Mouse (Mus musculus): ENCODE results near the gene Rexo5. TPM values are rescaled to one million over a fixed set of nuclear protein-coding genes. Genes with fewer than 3 reads are reported as not detected.

Gene Rexo5
- total RNA-seq, 2 experiments from 2014 or later: 1.6 to 1.7 TPM

GRCm38 (mm10) chr7:119875776-119876440, 82.1 kb downstream of the Rexo5 start:
- no peak for DNase-seq
- intact Hi-C loops (cut with DNase I): no loop called here

GRCm38 (mm10) chr7:119879171-119879570, 85.4 kb downstream of the Rexo5 start:
- no peak for DNase-seq
- intact Hi-C loops (cut with DNase I): no loop called here

GRCm38 (mm10) chr7:119880345-119880744, 86.5 kb downstream of the Rexo5 start:
- DNase-seq: no peak
- intact Hi-C loops (cut with DNase I): no loop called here

- intact Hi-C loops (cut with DNase I): no loop called here
- DNase-seq: no peak
Observed at GRCm38 (mm10) chr7:119881229-119881628, 87.4 kb downstream of the Rexo5 start.

GRCm38 (mm10) chr7:119887887-119888286, 94.1 kb downstream of the Rexo5 start:
- intact Hi-C loops (cut with DNase I): no loop called here

GRCm38 (mm10) chr7:119892198-119892597, 98.4 kb downstream of the Rexo5 start:
- DNase-seq: no peak
- intact Hi-C loops (cut with DNase I): loop anchor here (2.0 to 5.0 kb wide), 3 partner anchors 31 to 170 kb away; partner anchors contain the start of gene Thumpd1

More at GRCm38 (mm10) chr7:119887887-119888286, 94.1 kb downstream of the Rexo5 start:
- DNase-seq: no peak

GRCm38 (mm10) chr7:119892742-119893141, 98.9 kb downstream of the Rexo5 start:
- no peak for DNase-seq
- intact Hi-C loops (cut with DNase I): loop anchor here (2.0 to 5.0 kb wide), 3 partner anchors 32 to 170 kb away; partner anchors contain the start of gene Thumpd1

- intact Hi-C loops (cut with DNase I): loop anchor here (5.0 kb wide), 2 partner anchors 103 to 173 kb away; partner anchors contain the start of genes Eri2, Rexo5 and Thumpd1
- DNase-seq: no peak
Observed at GRCm38 (mm10) chr7:119894818-119895544, 101.2 kb downstream of the Rexo5 start.

- DNase-seq: peak; percentile 95 to 96
- intact Hi-C loops (cut with DNase I): loop anchor here (5.0 kb wide), 1 partner anchor 104 kb away; the partner anchor contains the start of genes Eri2 and Rexo5
Observed at GRCm38 (mm10) chr7:119895639-119896512, 102.1 kb downstream of the Rexo5 start, which contains the start of the genes Lyrm1 and Dcun1d3. TSS of gene Lyrm1 (plus strand) at chr7:119895861. TSS of gene Dcun1d3 (minus strand) at chr7:119896298.

GRCm38 (mm10) chr7:119897521-119898109, 103.8 kb downstream of the Rexo5 start:
- DNase-seq: no peak
- intact Hi-C loops (cut with DNase I): loop anchor here (5.0 kb wide), 1 partner anchor 105 kb away; the partner anchor contains the start of genes Eri2 and Rexo5

- intact Hi-C loops (cut with DNase I): loop anchor here (5.0 kb wide), 1 partner anchor 106 kb away; the partner anchor contains the start of genes Eri2 and Rexo5
- DNase-seq: no peak
Observed at GRCm38 (mm10) chr7:119898247-119898856, 104.5 kb downstream of the Rexo5 start.

Other genes with a start within 250 kb of the Rexo5 start
- not detected for gene Acsm2, start 239.7 kb upstream of the Rexo5 start, total RNA-seq (2021)
- gene Acsm1, start 187.0 kb upstream of the Rexo5 start, total RNA-seq (2021): not detected
- not detected for gene Acsm4, start 104.0 kb upstream of the Rexo5 start, total RNA-seq (2021)
- 10 to 100 TPM; 14.8 to 17.6 TPM for gene Thumpd1, start 73.2 kb upstream of the Rexo5 start, total RNA-seq (2021)
- gene Acsm3, start 33.1 kb upstream of the Rexo5 start, total RNA-seq (2021): under 1 TPM; 0.38 to 0.83 TPM
- 1 to 10 TPM; 1.9 to 2.3 TPM for gene Eri2, start 52 bp downstream of the Rexo5 start, total RNA-seq (2021)
- gene Lyrm1, start 101.9 kb downstream of the Rexo5 start, total RNA-seq (2021): 1 to 10 TPM; 7.9 to 9.0 TPM
- gene Dcun1d3, start 102.3 kb downstream of the Rexo5 start, total RNA-seq (2021): 10 to 100 TPM in 1 of 2 experiments, 1 to 10 TPM in 1; 9.2 to 14.5 TPM